Comparison of ENCODE assay signal across 34 mouse cellular contexts in genomic region chr17:38026297-38026696, GRCm38 (mm10). TPM values are rescaled to one million over a fixed set of nuclear protein-coding genes. Genes with fewer than 3 reads are reported as not detected.
A peak's percentile ranks its signal among the peaks of the same experiment; 100 is the strongest.
DNase-seq lines count a peak whose midpoint lies in the region; ATAC-seq and TF ChIP-seq lines count a peak whose summit lies in the region.
"Had no signal": no experiment of that assay in that cellular context is flagged by ENCODE, and none has a peak within 500 bp of the region (broad histone marks: within the 10 kb centered on the region; RNA-seq: fewer than 3 reads in every experiment).

No protein-coding gene starts in this region.

- no peaks in the 10 kb centered on the region for H3K4me1 ChIP-seq in liver, embryonic 14.5 days (replicated peaks; ENCODE audit: control insufficient read depth in 2 of 2, insufficient read depth in 2 of 2, low read length in 1 of 2)
- no peaks in the 10 kb centered on the region for H3K4me1 ChIP-seq in liver, postnatal 0 days (ENCODE audit: insufficient read depth)
- H3K4me1 ChIP-seq in forebrain, embryonic 13.5 days, result no peaks in the 10 kb centered on the region
- H3K4me1 ChIP-seq in thymus, adult 2 months (replicated peaks; ENCODE audit: control insufficient read depth, insufficient read depth, low read length), result no peaks in the 10 kb centered on the region
- H3K4me1 ChIP-seq: embryonic facial prominence, embryonic 12.5 days; heart, embryonic 15.5 days; hindbrain, embryonic 12.5 days; limb, embryonic 13.5 days; liver, embryonic 13.5 days had no signal

- no peaks in the 10 kb centered on the region for H3K9me3 ChIP-seq in liver, embryonic 14.5 days (ENCODE audit: control insufficient read depth, low read length)
- peaks cover 3% of the 10 kb centered on the region; the same call in 1 of the 2 replicates for H3K9me3 ChIP-seq in liver, postnatal 0 days (ENCODE audit: low read length)
- 0 out of 2 replicates have a peak, but pooled peaks cover 3% of the 10 kb centered on the region for H3K9me3 ChIP-seq in forebrain, embryonic 13.5 days (replicated peaks)
- H3K9me3 ChIP-seq: heart, embryonic 15.5 days; limb, embryonic 13.5 days; liver, embryonic 13.5 days had no signal

- H3K4me3 ChIP-seq in liver, embryonic 14.5 days (ENCODE audit: insufficient read depth in 1 of 2, low read depth in 2 of 2, low read length in 2 of 2), result no peak overlapping the region
- H3K4me3 ChIP-seq in liver, postnatal 0 days (ENCODE audit: low read depth, low read length), result no peak overlapping the region
- no peak overlapping the region for H3K4me3 ChIP-seq in forebrain, embryonic 13.5 days
- no peak overlapping the region for H3K4me3 ChIP-seq in thymus, adult 2 months (ENCODE audit: control insufficient read depth, insufficient read depth, low read length)
- H3K4me3 ChIP-seq: embryonic facial prominence, embryonic 12.5 days; gastrocnemius, adult 2 months; heart, embryonic 15.5 days; hindbrain, embryonic 12.5 days; limb, embryonic 13.5 days; liver, embryonic 13.5 days had no signal

- no peak for DNase-seq in liver, embryonic 14.5 days (ENCODE audit: low read depth in 3 of 3, low spot score in 3 of 3)
- DNase-seq in liver, postnatal 0 days, result no peak
- peak; percentile 88 for DNase-seq in R1 (ENCODE audit: low read depth, low spot score)
- DNase-seq in embryo, embryonic 10.5 days (ENCODE audit: low spot score), result peak; percentile 2
- peak; percentile 5 for DNase-seq in yolk sac, embryonic 10.5 days (ENCODE audit: low spot score)
- no peak for DNase-seq in urinary bladder, adult 2 months (ENCODE audit: low spot score)
- no peak for DNase-seq in thymus, adult 2 months
- DNase-seq: adrenal gland, postnatal 14 days; B cell, adult 2 months; cerebellum, adult 11-12 months; cerebellum, adult 9-11 months; gastrocnemius, adult 2 months; gastrocnemius, postnatal 36 days; heart, postnatal 36 days; kidney, adult 9 months; kidney, postnatal 14 days; liver, embryonic 13.5 days; lung, embryonic 14.5 days; lung, postnatal 14 days; right cerebral cortex, adult 18-20 months; spleen, adult 18-20 months; thymus, adult 18-20 months; thymus, postnatal 36 days had no signal

- H3K4me2 ChIP-seq in liver, embryonic 14.5 days (ENCODE audit: low read depth), result no peak overlapping the region
- no peak overlapping the region for H3K4me2 ChIP-seq in liver, postnatal 0 days (ENCODE audit: low read depth, low read length)
- H3K4me2 ChIP-seq in forebrain, embryonic 13.5 days, result no peak overlapping the region
- H3K4me2 ChIP-seq: embryonic facial prominence, embryonic 12.5 days; heart, embryonic 15.5 days; hindbrain, embryonic 12.5 days; limb, embryonic 13.5 days; liver, embryonic 13.5 days; lung, embryonic 14.5 days; midbrain, embryonic 11.5 days had no signal

- TF ChIP-seq EP300 in liver, embryonic 14.5 days (IDR thresholded peaks at IDR 0.05; ENCODE audit: low read depth), result no peak
- TF ChIP-seq EP300 in liver, postnatal 0 days (IDR thresholded peaks at IDR 0.05; ENCODE audit: low read depth), result no peak

- TF ChIP-seq CTCF in liver, embryonic 14.5 days (IDR thresholded peaks at IDR 0.05; ENCODE audit: low read depth), result 0 out of 2 replicates have a peak, but pooled peaks have one; percentile 7
- TF ChIP-seq CTCF in liver, postnatal 0 days (IDR thresholded peaks at IDR 0.05; ENCODE audit: low read depth), result no peak
- TF ChIP-seq CTCF in thymus, adult 2 months (IDR thresholded peaks at IDR 0.05; ENCODE audit: borderline replicate concordance, control insufficient read depth, extremely low read depth, insufficient read depth, low read length, poor library complexity), result no peak

- no peak overlapping the region for H3K27ac ChIP-seq in liver, embryonic 14.5 days
- no peak overlapping the region for H3K27ac ChIP-seq in liver, postnatal 0 days (ENCODE audit: low read depth)
- H3K27ac ChIP-seq in forebrain, embryonic 13.5 days, result no peak overlapping the region
- no peak overlapping the region for H3K27ac ChIP-seq in thymus, adult 2 months (ENCODE audit: control insufficient read depth, insufficient read depth, low read length)
- H3K27ac ChIP-seq: embryonic facial prominence, embryonic 12.5 days; gastrocnemius, adult 2 months; heart, embryonic 15.5 days; hindbrain, embryonic 12.5 days; limb, embryonic 13.5 days; liver, embryonic 13.5 days; stomach, postnatal 0 days had no signal

- H3K27me3 ChIP-seq in liver, embryonic 14.5 days (ENCODE audit: control insufficient read depth, insufficient read depth, low read length), result no peaks in the 10 kb centered on the region
- no peaks in the 10 kb centered on the region for H3K27me3 ChIP-seq in liver, postnatal 0 days (ENCODE audit: insufficient read depth, low read length)
- H3K27me3 ChIP-seq in forebrain, embryonic 13.5 days, result no peaks in the 10 kb centered on the region
- no peaks in the 10 kb centered on the region for H3K27me3 ChIP-seq in thymus, adult 2 months (ENCODE audit: control insufficient read depth, insufficient read depth, low read length)
- H3K27me3 ChIP-seq: embryonic facial prominence, embryonic 12.5 days; heart, embryonic 15.5 days; hindbrain, embryonic 12.5 days; limb, embryonic 13.5 days; liver, embryonic 13.5 days had no signal

- TF ChIP-seq POLR2A in thymus, adult 2 months (IDR thresholded peaks at IDR 0.05; ENCODE audit: control insufficient read depth, extremely low read depth, insufficient read depth, low read length, poor library complexity), result no peak

- H3K9ac ChIP-seq in liver, embryonic 14.5 days (replicated peaks), result no peak overlapping the region
- no peak overlapping the region for H3K9ac ChIP-seq in liver, postnatal 0 days (replicated peaks)
- H3K9ac ChIP-seq in forebrain, embryonic 13.5 days, result no peak overlapping the region
- H3K9ac ChIP-seq: embryonic facial prominence, embryonic 12.5 days; heart, embryonic 15.5 days; hindbrain, embryonic 12.5 days; limb, embryonic 13.5 days; liver, embryonic 13.5 days; lung, embryonic 14.5 days had no signal

- H3K36me3 ChIP-seq in liver, embryonic 14.5 days (replicated peaks; ENCODE audit: control insufficient read depth, insufficient read depth, low read depth), result no peaks in the 10 kb centered on the region
- H3K36me3 ChIP-seq in liver, postnatal 0 days (replicated peaks; ENCODE audit: insufficient read depth, low read length), result no peaks in the 10 kb centered on the region
- H3K36me3 ChIP-seq in forebrain, embryonic 13.5 days (ENCODE audit: poor library complexity, severe bottlenecking), result no peaks in the 10 kb centered on the region
- H3K36me3 ChIP-seq in thymus, adult 2 months (ENCODE audit: control insufficient read depth, insufficient read depth, low read length), result no peaks in the 10 kb centered on the region
- H3K36me3 ChIP-seq: embryonic facial prominence, embryonic 12.5 days; heart, embryonic 15.5 days; hindbrain, embryonic 12.5 days; limb, embryonic 13.5 days; liver, embryonic 13.5 days had no signal

- WGBS in liver, embryonic 14.5 days (ENCODE audit: insufficient replicate concordance), result 31% methylated on average over 5 of the region's 5 CpGs
- 34% methylated on average over 5 of the region's 5 CpGs for WGBS in liver, postnatal 0 days (ENCODE audit: insufficient replicate concordance)
- 36% methylated on average over 5 of the region's 5 CpGs for WGBS in forebrain, embryonic 13.5 days
- 47% methylated on average over 5 of the region's 5 CpGs for WGBS in thymus, adult 2 months

- ATAC-seq in liver, embryonic 14.5 days (ENCODE audit: insufficient read depth), result no peak
- ATAC-seq in liver, postnatal 0 days, result no peak
- ATAC-seq in forebrain, embryonic 13.5 days, result no peak
- ATAC-seq: forebrain, embryonic 16.5 days; intestine, postnatal 0 days; midbrain, embryonic 16.5 days had no signal

RNA-seq across cellular contexts. Expression of gene Olfr129, which starts 33.6 kb away (rescaled TPM):
- not detected in 2 replicates for polyA plus RNA-seq in liver, embryonic 14.5 days (2012; rRNA removed)
- polyA plus RNA-seq in liver, embryonic 14.5 days (2014; fragmentation: Nextera tagmentation; extraction: Ambion mirVana), result not detected in 2 replicates
- not detected in 2 replicates for polyA plus RNA-seq in liver, postnatal 0 days (2015; fragmentation: Nextera tagmentation; extraction: Ambion mirVana)
- not detected in 2 replicates for polyA plus RNA-seq in forebrain, embryonic 13.5 days (2015; fragmentation: Nextera tagmentation; extraction: Ambion mirVana)
- polyA plus RNA-seq in urinary bladder, adult 2 months (2012; rRNA removed), result not detected in 2 replicates
- polyA plus RNA-seq in thymus, adult 2 months (2012; rRNA removed), result 0.03 TPM in 1 of 2 replicates, not detected in the other
- polyA plus RNA-seq: embryonic facial prominence, embryonic 12.5 days; forebrain, embryonic 16.5 days; heart, embryonic 15.5 days; hindbrain, embryonic 12.5 days; intestine, postnatal 0 days; limb, embryonic 13.5 days; liver, embryonic 13.5 days; lung, embryonic 14.5 days; midbrain, embryonic 11.5 days; midbrain, embryonic 16.5 days; neural tube, embryonic 11.5 days; stomach, postnatal 0 days had no signal

RNA-seq across cellular contexts. Expression of gene Olfr130, which starts 37.4 kb away (rescaled TPM):
- not detected in 2 replicates for polyA plus RNA-seq in liver, embryonic 14.5 days (2012; rRNA removed)
- polyA plus RNA-seq in liver, embryonic 14.5 days (2014; fragmentation: Nextera tagmentation; extraction: Ambion mirVana), result not detected in 2 replicates
- polyA plus RNA-seq in liver, postnatal 0 days (2015; fragmentation: Nextera tagmentation; extraction: Ambion mirVana), result not detected in 2 replicates
- not detected in 2 replicates for polyA plus RNA-seq in forebrain, embryonic 13.5 days (2015; fragmentation: Nextera tagmentation; extraction: Ambion mirVana)
- not detected in 2 replicates for polyA plus RNA-seq in urinary bladder, adult 2 months (2012; rRNA removed)
- not detected in 2 replicates for polyA plus RNA-seq in thymus, adult 2 months (2012; rRNA removed)
- polyA plus RNA-seq: embryonic facial prominence, embryonic 12.5 days; forebrain, embryonic 16.5 days; heart, embryonic 15.5 days; hindbrain, embryonic 12.5 days; intestine, postnatal 0 days; limb, embryonic 13.5 days; liver, embryonic 13.5 days; lung, embryonic 14.5 days; midbrain, embryonic 11.5 days; midbrain, embryonic 16.5 days; neural tube, embryonic 11.5 days; stomach, postnatal 0 days had no signal

Comparison
In these comparisons a context has a peak if more than half of its experiments do, and no peak if none do; other contexts are left out.
1. DNase-seq: peak in R1 (single experiment), embryo, embryonic 10.5 days (single experiment) and yolk sac, embryonic 10.5 days (single experiment); none in liver, embryonic 14.5 days (0 of 3), liver, postnatal 0 days (single experiment), urinary bladder, adult 2 months (single experiment) and thymus, adult 2 months (single experiment).